ENCODE assay signal across 8 mouse cellular contexts in the genomic region with DNA sequence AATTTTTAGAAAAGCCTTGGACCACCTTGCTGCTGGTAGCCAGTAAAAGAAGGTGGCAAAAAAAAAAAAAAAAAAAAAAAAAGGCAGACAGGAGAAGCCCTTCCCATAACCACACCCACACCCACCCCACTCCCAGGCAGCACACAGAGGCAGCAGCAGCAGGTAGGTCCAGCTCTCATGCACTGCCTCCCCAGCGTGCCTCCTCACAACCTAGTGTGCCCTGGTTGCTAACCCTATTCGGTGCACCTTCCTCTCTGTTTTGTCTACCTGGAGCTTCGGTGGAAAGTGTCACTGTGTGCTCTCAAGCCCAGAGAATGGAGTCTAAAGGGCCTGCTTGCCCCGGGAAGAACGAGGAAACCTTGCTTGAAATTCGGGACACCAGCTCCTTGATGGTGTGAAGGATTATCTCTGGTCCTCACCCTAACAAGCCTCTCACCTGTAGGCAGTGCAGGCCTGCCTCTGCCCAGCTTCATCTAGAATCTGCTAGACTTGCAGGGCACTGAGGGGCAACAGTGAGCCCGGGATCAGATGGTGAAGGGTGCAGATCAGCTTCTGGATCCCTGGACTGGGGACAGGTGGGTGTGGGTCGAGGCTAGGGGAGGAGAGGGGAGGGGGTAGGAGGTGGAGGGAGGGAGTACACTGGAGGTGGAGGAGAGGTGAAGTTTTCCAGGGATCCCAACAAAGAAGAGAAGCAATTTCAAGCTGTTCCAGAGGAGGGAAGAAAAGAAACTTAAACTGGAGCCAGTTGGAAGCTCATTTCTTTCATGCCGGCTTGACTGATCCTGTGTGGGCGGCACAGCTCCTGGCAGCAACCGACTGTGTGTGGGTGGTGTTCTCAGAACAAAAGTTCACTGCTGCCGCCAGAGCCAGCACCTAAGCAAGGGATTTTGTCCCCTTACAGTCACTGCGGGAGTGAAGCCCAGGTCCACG.
A peak's percentile ranks its signal among the peaks of the same experiment; 100 is the strongest.
DNase-seq lines count a peak whose midpoint lies in the region; ATAC-seq and TF ChIP-seq lines count a peak whose summit lies in the region.
"Had no signal": no experiment of that assay in that cellular context is flagged by ENCODE, and none has a peak within 500 bp of the region (broad histone marks: within the 10 kb centered on the region; RNA-seq: fewer than 3 reads in every experiment).

No protein-coding gene starts in this region.

- DNase-seq in brain, adult 2 months (ENCODE audit: low read depth, low spot score): peak; percentile 95
- peak; percentile 51 to 74 for DNase-seq in layer of hippocampus, postnatal 14 days (ENCODE audit: low spot score in 2 of 2)

- no peaks in the 10 kb centered on the region for H3K36me3 ChIP-seq in megakaryocyte, embryonic 14.5 days (replicated peaks; ENCODE audit: low read length)
- H3K36me3 ChIP-seq in myocyte (ENCODE audit: control insufficient read depth, insufficient read depth): no peaks in the 10 kb centered on the region
- H3K36me3 ChIP-seq: neural tube, embryonic 13.5 days had no signal

- peak; percentile 52 for TF ChIP-seq POLR2A in myocyte (IDR thresholded peaks at IDR 0.05; ENCODE audit: insufficient read length, low read depth)

- no peaks in the 10 kb centered on the region for H3K9me3 ChIP-seq in megakaryocyte, embryonic 14.5 days
- H3K9me3 ChIP-seq: neural tube, embryonic 13.5 days had no signal

- peaks cover 79% of the 10 kb centered on the region for H3K27me3 ChIP-seq in megakaryocyte, embryonic 14.5 days (replicated peaks)
- no peaks in the 10 kb centered on the region for H3K27me3 ChIP-seq in myocyte (ENCODE audit: control insufficient read depth, insufficient read depth, insufficient read length)
- H3K27me3 ChIP-seq: neural tube, embryonic 13.5 days had no signal

- H3K4me3 ChIP-seq in megakaryocyte, embryonic 14.5 days (replicated peaks): peak overlapping the region; percentile 53
- H3K4me3 ChIP-seq in myocyte: no peak overlapping the region
- H3K4me3 ChIP-seq: neural tube, embryonic 13.5 days had no signal

- H3K79me2 ChIP-seq in myocyte (ENCODE audit: control insufficient read depth, insufficient read depth): no peaks in the 10 kb centered on the region

- peaks cover 37% of the 10 kb centered on the region for H3K4me1 ChIP-seq in megakaryocyte, embryonic 14.5 days

- H3ac ChIP-seq in myocyte (ENCODE audit: control insufficient read depth, insufficient read length): peak overlapping the region; percentile 9

- H3K4me2 ChIP-seq in myocyte (ENCODE audit: low read depth): peak overlapping the region; percentile 73
- H3K4me2 ChIP-seq: neural tube, embryonic 13.5 days had no signal

- no peak for ATAC-seq in megakaryocyte, adult 5-6 weeks (ENCODE audit: poor library complexity, severe bottlenecking)
- peak; percentile 56 for ATAC-seq in frontal cortex, adult (ENCODE audit: low TSS enrichment)
- ATAC-seq in megakaryocyte progenitor cell, adult 5-6 weeks (replicated peaks; ENCODE audit: poor library complexity): no peak

TF ChIP-seq in myocyte, 11 proteins besides CTCF, POLR2A, EP300 and RAD21:
- TF ChIP-seq MAX (IDR thresholded peaks at IDR 0.05; ENCODE audit: low read depth): no peak
- no peak for TF ChIP-seq CEBPB (IDR thresholded peaks at IDR 0.05; ENCODE audit: insufficient read depth, poor library complexity, severe bottlenecking)
- no peak for TF ChIP-seq MYOD1 (IDR thresholded peaks at IDR 0.05; ENCODE audit: control insufficient read depth in 1 of 3, insufficient read length in 2 of 3, low read depth in 2 of 3)
- TF ChIP-seq REST (IDR thresholded peaks at IDR 0.05; ENCODE audit: insufficient read depth, insufficient read length): no peak
- no peak for TF ChIP-seq SRF (IDR thresholded peaks at IDR 0.05; ENCODE audit: control insufficient read depth, insufficient read length, low read depth)
- no peak for TF ChIP-seq MYOG (IDR thresholded peaks at IDR 0.05; ENCODE audit: control insufficient read depth in 1 of 3, insufficient read depth in 1 of 3, insufficient read length in 2 of 3, low read depth in 2 of 3)
- no peak for TF ChIP-seq TCF3 (IDR thresholded peaks at IDR 0.05; ENCODE audit: insufficient read length, low read depth)
- TF ChIP-seq USF1 (IDR thresholded peaks at IDR 0.05; ENCODE audit: low read depth): no peak
- TF ChIP-seq E2F4 (IDR thresholded peaks at IDR 0.05; ENCODE audit: insufficient read depth): no peak
- TF ChIP-seq TCF12 (IDR thresholded peaks at IDR 0.05; ENCODE audit: insufficient read depth, poor library complexity, severe bottlenecking): no peak
- TF ChIP-seq POLR2AphosphoS2 (IDR thresholded peaks at IDR 0.05; ENCODE audit: insufficient read length, low read depth): no peak
